22 mouse cellular contexts compared by ENCODE assay signal in genomic region chr5:120097042-120097441, GRCm38 (mm10). TPM values are rescaled to one million over a fixed set of nuclear protein-coding genes. Genes with fewer than 3 reads are reported as not detected.
DNase-seq lines count a peak whose midpoint lies in the region; ATAC-seq and TF ChIP-seq lines count a peak whose summit lies in the region.
"Had no signal": no experiment of that assay in that cellular context is flagged by ENCODE, and none has a peak within 500 bp of the region (broad histone marks: within the 10 kb centered on the region; RNA-seq: fewer than 3 reads in every experiment).

No protein-coding gene starts in this region.

- H3K36me3 ChIP-seq in lung, postnatal 0 days (ENCODE audit: insufficient read depth, low read length): no peaks in the 10 kb centered on the region
- H3K36me3 ChIP-seq in kidney, adult 2 months (ENCODE audit: control insufficient read depth, insufficient read depth, low read length): no peaks in the 10 kb centered on the region
- H3K36me3 ChIP-seq: hindbrain, embryonic 12.5 days; limb, embryonic 15.5 days; stomach, embryonic 15.5 days had no signal

- H3K27me3 ChIP-seq in lung, postnatal 0 days (replicated peaks; ENCODE audit: insufficient read depth, low read length): no peaks in the 10 kb centered on the region
- no peaks in the 10 kb centered on the region for H3K27me3 ChIP-seq in kidney, adult 2 months (replicated peaks; ENCODE audit: control insufficient read depth, insufficient read depth, low read length)
- H3K27me3 ChIP-seq: stomach, embryonic 15.5 days had no signal

- H3K4me3 ChIP-seq in lung, postnatal 0 days (ENCODE audit: low read depth, low read length): no peak overlapping the region
- H3K4me3 ChIP-seq in kidney, adult 2 months (ENCODE audit: insufficient read depth, low read depth, low read length): no peak overlapping the region
- H3K4me3 ChIP-seq: gastrocnemius, adult 2 months; hindbrain, embryonic 12.5 days; limb, embryonic 15.5 days; stomach, embryonic 15.5 days had no signal

- H3K4me2 ChIP-seq in lung, postnatal 0 days (replicated peaks; ENCODE audit: low read depth, low read length): no peak overlapping the region
- H3K4me2 ChIP-seq: heart, embryonic 11.5 days; hindbrain, embryonic 12.5 days; limb, embryonic 15.5 days; stomach, embryonic 15.5 days had no signal

- no peak overlapping the region for H3K9ac ChIP-seq in lung, postnatal 0 days (replicated peaks; ENCODE audit: low read depth)
- H3K9ac ChIP-seq: hindbrain, embryonic 12.5 days; limb, embryonic 15.5 days; stomach, embryonic 15.5 days had no signal

- peak overlapping the region; percentile 38; the same call in 1 of the 2 replicates for H3K27ac ChIP-seq in lung, postnatal 0 days (ENCODE audit: low read length)
- H3K27ac ChIP-seq in kidney, adult 2 months (ENCODE audit: insufficient read depth, low read depth, low read length): no peak overlapping the region
- H3K27ac ChIP-seq: gastrocnemius, adult 2 months; hindbrain, embryonic 12.5 days; limb, embryonic 15.5 days; stomach, embryonic 15.5 days had no signal

- TF ChIP-seq CTCF in lung, postnatal 0 days (IDR thresholded peaks at IDR 0.05): no peak
- TF ChIP-seq CTCF in kidney, adult 2 months (conservative IDR thresholded peaks at IDR 0.05; ENCODE audit: insufficient read depth, insufficient read length, low read depth, low read length): no peak

- peak; percentile 55 for DNase-seq in embryo, embryonic 11 days
- peak; percentile 71 for DNase-seq in forelimb bud, embryonic 11.5 days (ENCODE audit: low read depth, low spot score)
- DNase-seq in lung, postnatal 0 days (ENCODE audit: low spot score): peak; percentile 22
- no peak for DNase-seq in kidney, postnatal 14 days
- DNase-seq in left cerebral cortex, postnatal 14 days (ENCODE audit: low spot score in 2 of 2): no peak
- no peak for DNase-seq in kidney, adult 2 months
- DNase-seq in adrenal gland, postnatal 25 days: no peak
- DNase-seq: adrenal gland, postnatal 10 days; cerebellum, adult 11-12 months; cerebellum, postnatal 25 days; gastrocnemius, adult 2 months; heart, postnatal 10 days; kidney, adult 8-10 months; kidney, postnatal 36 days; right cerebral cortex, postnatal 14 days; thymus, adult 18-20 months had no signal

- no peaks in the 10 kb centered on the region for H3K4me1 ChIP-seq in lung, postnatal 0 days (ENCODE audit: insufficient read depth, low read depth, low read length)
- H3K4me1 ChIP-seq in kidney, adult 2 months (ENCODE audit: control insufficient read depth, insufficient read depth, low read length): no peaks in the 10 kb centered on the region
- H3K4me1 ChIP-seq: hindbrain, embryonic 12.5 days; stomach, embryonic 15.5 days had no signal

- 28% methylated on average over 9 of the region's 9 CpGs for WGBS in lung, postnatal 0 days
- 36% methylated on average over 9 of the region's 9 CpGs for WGBS in kidney, adult 2 months

- H3K9me3 ChIP-seq in lung, postnatal 0 days (ENCODE audit: low read length): no peaks in the 10 kb centered on the region
- H3K9me3 ChIP-seq: hindbrain, embryonic 12.5 days; limb, embryonic 15.5 days; stomach, embryonic 15.5 days had no signal

- TF ChIP-seq EP300 in lung, postnatal 0 days (IDR thresholded peaks at IDR 0.05): peak; percentile 64

- intact Hi-C loops in left cerebral cortex, postnatal 14 days (cut with DNase I): no loop called here

- no peak for TF ChIP-seq POLR2A in kidney, adult 2 months (IDR thresholded peaks at IDR 0.05; ENCODE audit: low read depth, low read length)

- ATAC-seq in lung, postnatal 0 days: peak; percentile 57
- ATAC-seq: inflammation-experienced regulatory T-cells, adult 6 months; midbrain, embryonic 16.5 days had no signal

RNA-seq across cellular contexts. Expression of gene Rbm19, which starts 19.2 kb away (rescaled TPM):
- polyA plus RNA-seq in lung, postnatal 0 days (2015; fragmentation: Nextera tagmentation; extraction: Ambion mirVana): 6.0 and 7.4 TPM in 2 replicates
- 10 to 100 TPM; 21.4 TPM for total RNA-seq in left cerebral cortex, postnatal 14 days (2021)
- 10.7 and 12.1 TPM in 2 replicates for polyA plus RNA-seq in kidney, adult 2 months (2012; rRNA removed)
- total RNA-seq in adrenal gland, postnatal 25 days (2021): 19.1 and 25.0 TPM in 2 replicates

Comparison
In these comparisons a context has a peak if more than half of its experiments do, and no peak if none do; other contexts are left out.
1. DNase-seq: peak in embryo, embryonic 11 days (single experiment), forelimb bud, embryonic 11.5 days (single experiment) and lung, postnatal 0 days (single experiment); none in kidney, postnatal 14 days (single experiment), left cerebral cortex, postnatal 14 days (0 of 2), kidney, adult 2 months (single experiment) and adrenal gland, postnatal 25 days (single experiment).